Mouse (Mus musculus): ENCODE measurements around the gene Hoxc8.

- TF ChIP-seq CTCF (IDR thresholded peaks at IDR 0.05 in 2 of 3, conservative IDR thresholded peaks at IDR 0.05 in 1 of 3; ENCODE audit: control insufficient read depth in 1 of 3, insufficient read depth in 1 of 3, low read depth in 2 of 3, low read length in 3 of 3, poor library complexity in 1 of 3, severe bottlenecking in 1 of 3), result no peak
- TF ChIP-seq EP300 (IDR thresholded peaks at IDR 0.05; ENCODE audit: low read depth in 1 of 2, low read length in 2 of 2), result 0 out of 4 replicates have a peak, but pooled peaks of 1 of the 2 experiments have one; percentile 14
- TF ChIP-seq MAFK (IDR thresholded peaks at IDR 0.05; ENCODE audit: borderline replicate concordance, low read depth, low read length), result no peak
- TF ChIP-seq MAX (IDR thresholded peaks at IDR 0.05; ENCODE audit: low read length), result no peak
- TF ChIP-seq JUND (IDR thresholded peaks at IDR 0.05; ENCODE audit: low read depth, low read length), result no peak
- TF ChIP-seq CHD1 (IDR thresholded peaks at IDR 0.05; ENCODE audit: low read depth, low read length), result peak; percentile 89; the same call in 1 of the 2 replicates
- peak; percentile 51 for TF ChIP-seq RCOR1 (IDR thresholded peaks at IDR 0.05; ENCODE audit: low read depth, low read length)
- TF ChIP-seq HCFC1 (IDR thresholded peaks at IDR 0.05; ENCODE audit: low read depth, low read length), result peak; percentile 46; the same call in 1 of the 2 replicates
- TF ChIP-seq E2F4 (IDR thresholded peaks at IDR 0.05; ENCODE audit: borderline replicate concordance, low read depth, low read length), result no peak
- no peak for TF ChIP-seq ZKSCAN1 (IDR thresholded peaks at IDR 0.05; ENCODE audit: low read depth, low read length)
- TF ChIP-seq POLR2A (IDR thresholded peaks at IDR 0.05; ENCODE audit: control insufficient read depth in 1 of 2, insufficient read depth in 1 of 2, low read depth in 1 of 2, low read length in 2 of 2, poor library complexity in 1 of 2), result peak; percentile 2 to 55; a peak in 2 of 4 replicates
- TF ChIP-seq ZMIZ1 (IDR thresholded peaks at IDR 0.05; ENCODE audit: low read depth, low read length), result peak; percentile 47
Measured at GRCm38 (mm10) chr15:102976171-102976570, 14.2 kb upstream of the Hoxc8 start, which contains the start of gene Hoxc9.
